Mouse (Mus musculus): Measurements from ENCODE around the gene Slc31a2. TPM values are rescaled to one million over a fixed set of nuclear protein-coding genes. Genes with fewer than 3 reads are reported as not detected.
A peak's percentile ranks its signal among the peaks of the same experiment; 100 is the strongest.
"Not testable (repeated sequence)": the region's sequence is repeated elsewhere in the genome, so short reads cannot be mapped to it uniquely, and the experiment has no call there.

Slc31a2 gene
- polyA plus RNA-seq, 1 experiment from 2014 or later = 28.0 TPM

DNA sequence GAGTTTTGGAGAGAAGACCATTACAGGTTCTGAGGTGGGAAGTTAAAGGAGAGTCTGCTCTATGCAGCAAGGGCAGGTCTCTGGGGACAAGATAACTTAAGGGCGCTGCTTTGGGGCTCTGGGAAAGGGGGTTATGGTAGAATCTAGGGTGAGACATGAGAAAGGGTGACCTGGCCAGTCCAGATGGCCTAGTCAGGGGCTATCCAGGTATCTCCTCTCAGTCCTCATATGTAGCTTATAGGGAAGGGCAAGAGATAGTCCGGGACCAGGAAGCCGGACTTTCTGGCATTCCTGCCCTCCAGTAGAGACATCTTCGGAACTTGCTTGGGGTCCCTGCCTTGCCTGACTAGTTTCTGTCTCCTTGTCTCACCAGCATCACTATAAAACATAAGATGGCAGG is 10.6 kb upstream of the Slc31a2 start:
- no peaks in the 10 kb centered on the region for H3K27me3 ChIP-seq (ENCODE audit: control insufficient read depth, insufficient read depth, low read length)
- H3K9ac ChIP-seq (ENCODE audit: low read length) = no peak overlapping the region
- no peaks in the 10 kb centered on the region for H3K4me1 ChIP-seq (ENCODE audit: control insufficient read depth, insufficient read depth, low read length)
- no peak for ATAC-seq (ENCODE audit: insufficient read depth, low FRiP score)
- no peaks in the 10 kb centered on the region for H3K36me3 ChIP-seq (ENCODE audit: control insufficient read depth, insufficient read depth, low read length)
- no peaks in the 10 kb centered on the region for H3K9me3 ChIP-seq (replicated peaks; ENCODE audit: control insufficient read depth, low read length)
- H3K27ac ChIP-seq (ENCODE audit: low read length) = no peak overlapping the region
- 89% methylated on average over 4 of the region's 4 CpGs for WGBS
- no peak overlapping the region for H3K4me2 ChIP-seq (ENCODE audit: low read depth, low read length)
- H3K4me3 ChIP-seq (replicated peaks; ENCODE audit: low read length) = no peak overlapping the region

- Histone ChIP-seq H3K4me1 (ENCODE audit: control insufficient read depth, insufficient read depth, low read length) (no peaks in the 10 kb centered on the region), H3K36me3 (ENCODE audit: control insufficient read depth, insufficient read depth, low read length) (no peaks in the 10 kb centered on the region), H3K4me2 (ENCODE audit: low read depth, low read length) (no peak overlapping the region), H3K9ac (ENCODE audit: low read length) (no peak overlapping the region), H3K9me3 (replicated peaks; ENCODE audit: control insufficient read depth, low read length) (no peaks in the 10 kb centered on the region), H3K27me3 (ENCODE audit: control insufficient read depth, insufficient read depth, low read length) (no peaks in the 10 kb centered on the region), H3K27ac (ENCODE audit: low read length) (no peak overlapping the region), H3K4me3 (replicated peaks; ENCODE audit: low read length) (no peak overlapping the region)
- ATAC-seq (ENCODE audit: insufficient read depth, low FRiP score) = no peak
- WGBS = 58% methylated on average over 8 of the region's 8 CpGs
Observed at GRCm38 (mm10) chr4:62254551-62254950, 7.8 kb upstream of the Slc31a2 start.

DNA sequence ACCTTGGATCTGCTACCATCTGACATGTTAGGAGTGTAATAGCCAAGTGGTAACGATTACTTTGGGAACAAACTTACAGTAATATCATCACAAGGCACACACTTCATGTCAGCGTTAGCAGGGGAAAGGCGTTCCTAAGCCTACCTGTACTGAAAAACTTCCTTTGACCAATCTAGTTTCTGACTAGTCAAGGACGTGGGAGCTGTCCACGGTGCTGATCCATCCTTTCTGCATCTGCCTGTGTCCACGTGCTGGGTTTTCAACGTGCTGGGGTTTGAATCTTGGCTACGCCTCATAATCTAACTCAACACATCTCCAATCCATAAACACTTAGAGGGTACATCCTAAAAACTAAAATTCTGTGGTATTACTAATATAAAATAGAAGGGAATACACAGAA is 5.4 kb upstream of the Slc31a2 start:
- no peaks in the 10 kb centered on the region for H3K36me3 ChIP-seq (ENCODE audit: control insufficient read depth, insufficient read depth, low read length)
- no peak overlapping the region for H3K9ac ChIP-seq (ENCODE audit: low read length)
- no peak overlapping the region for H3K4me3 ChIP-seq (replicated peaks; ENCODE audit: low read length)
- ATAC-seq (ENCODE audit: insufficient read depth, low FRiP score) = no peak
- no peaks in the 10 kb centered on the region for H3K9me3 ChIP-seq (replicated peaks; ENCODE audit: control insufficient read depth, low read length)
- 19% methylated on average over 8 of the region's 8 CpGs for WGBS
- no peak overlapping the region for H3K27ac ChIP-seq (ENCODE audit: low read length)
- H3K4me1 ChIP-seq (ENCODE audit: control insufficient read depth, insufficient read depth, low read length) = no peaks in the 10 kb centered on the region
- no peaks in the 10 kb centered on the region for H3K27me3 ChIP-seq (ENCODE audit: control insufficient read depth, insufficient read depth, low read length)
- H3K4me2 ChIP-seq (ENCODE audit: low read depth, low read length) = no peak overlapping the region

- no peak overlapping the region for H3K27ac ChIP-seq (ENCODE audit: low read length)
- no peaks in the 10 kb centered on the region for H3K9me3 ChIP-seq (replicated peaks; ENCODE audit: control insufficient read depth, low read length)
- ATAC-seq (ENCODE audit: insufficient read depth, low FRiP score) = no peak
- H3K4me1 ChIP-seq (ENCODE audit: control insufficient read depth, insufficient read depth, low read length) = no peaks in the 10 kb centered on the region
- H3K36me3 ChIP-seq (ENCODE audit: control insufficient read depth, insufficient read depth, low read length) = no peaks in the 10 kb centered on the region
- no peaks in the 10 kb centered on the region for H3K27me3 ChIP-seq (ENCODE audit: control insufficient read depth, insufficient read depth, low read length)
- WGBS = 33% methylated on average over 7 of the region's 7 CpGs
- no peak overlapping the region for H3K4me3 ChIP-seq (replicated peaks; ENCODE audit: low read length)
- no peak overlapping the region for H3K4me2 ChIP-seq (ENCODE audit: low read depth, low read length)
- H3K9ac ChIP-seq (ENCODE audit: low read length) = no peak overlapping the region
Observed at GRCm38 (mm10) chr4:62263133-62263844, 927 bp downstream of the Slc31a2 start.

- Histone ChIP-seq H3K4me2 (ENCODE audit: low read depth, low read length) (no peak overlapping the region), H3K9me3 (replicated peaks; ENCODE audit: control insufficient read depth, low read length) (no peaks in the 10 kb centered on the region), H3K36me3 (ENCODE audit: control insufficient read depth, insufficient read depth, low read length) (no peaks in the 10 kb centered on the region), H3K9ac (ENCODE audit: low read length) (no peak overlapping the region), H3K4me1 (ENCODE audit: control insufficient read depth, insufficient read depth, low read length) (no peaks in the 10 kb centered on the region), H3K4me3 (replicated peaks; ENCODE audit: low read length) (no peak overlapping the region), H3K27ac (ENCODE audit: low read length) (no peak overlapping the region), H3K27me3 (ENCODE audit: control insufficient read depth, insufficient read depth, low read length) (no peaks in the 10 kb centered on the region)
- ATAC-seq (ENCODE audit: insufficient read depth, low FRiP score) = peak; percentile 82
- 61% methylated on average over 10 of the region's 10 CpGs for WGBS
Observed at GRCm38 (mm10) chr4:62265154-62265836, 2.9 kb downstream of the Slc31a2 start.

DNA sequence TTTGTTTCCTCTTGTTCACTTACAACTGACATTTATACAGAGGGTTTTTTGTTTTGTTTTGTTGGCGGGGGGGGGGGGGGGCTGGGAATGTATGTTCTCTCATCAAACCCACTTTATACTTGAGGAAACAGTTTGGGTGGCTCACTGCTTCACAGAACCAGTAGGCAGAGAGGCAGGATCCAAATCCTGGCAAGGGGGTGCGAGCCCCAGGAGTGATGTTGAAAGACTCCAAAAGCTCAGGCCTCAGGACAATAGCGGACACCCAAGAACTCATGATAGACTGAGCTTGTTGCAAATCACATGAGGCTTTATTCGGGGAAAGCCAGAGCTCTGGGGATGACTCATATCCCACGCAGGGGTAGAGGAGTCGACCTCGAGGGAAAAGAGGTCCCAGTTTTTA is 3.7 kb downstream of the Slc31a2 start:
- H3K9me3 ChIP-seq (replicated peaks; ENCODE audit: control insufficient read depth, low read length); H3K27me3 ChIP-seq (ENCODE audit: control insufficient read depth, insufficient read depth, low read length); H3K36me3 ChIP-seq (ENCODE audit: control insufficient read depth, insufficient read depth, low read length); H3K4me3 ChIP-seq (replicated peaks; ENCODE audit: low read length); ATAC-seq (ENCODE audit: insufficient read depth, low FRiP score); H3K4me2 ChIP-seq (ENCODE audit: low read depth, low read length); H3K27ac ChIP-seq (ENCODE audit: low read length); H3K9ac ChIP-seq (ENCODE audit: low read length); H3K4me1 ChIP-seq (ENCODE audit: control insufficient read depth, insufficient read depth, low read length): not testable (repeated sequence)
- 77% methylated on average over 7 of the region's 7 CpGs for WGBS

- H3K9me3 ChIP-seq (replicated peaks; ENCODE audit: control insufficient read depth, low read length) = no peaks in the 10 kb centered on the region
- H3K4me1 ChIP-seq (ENCODE audit: control insufficient read depth, insufficient read depth, low read length) = no peaks in the 10 kb centered on the region
- no peak overlapping the region for H3K4me2 ChIP-seq (ENCODE audit: low read depth, low read length)
- no peaks in the 10 kb centered on the region for H3K36me3 ChIP-seq (ENCODE audit: control insufficient read depth, insufficient read depth, low read length)
- H3K9ac ChIP-seq (ENCODE audit: low read length) = no peak overlapping the region
- no peaks in the 10 kb centered on the region for H3K27me3 ChIP-seq (ENCODE audit: control insufficient read depth, insufficient read depth, low read length)
- no peak overlapping the region for H3K27ac ChIP-seq (ENCODE audit: low read length)
- ATAC-seq (ENCODE audit: insufficient read depth, low FRiP score) = no peak; the same call in 1 of the 2 replicates
- H3K4me3 ChIP-seq (replicated peaks; ENCODE audit: low read length) = no peak overlapping the region
- WGBS = 76% methylated on average over 10 of the region's 10 CpGs
Observed at GRCm38 (mm10) chr4:62267101-62267500, 4.7 kb downstream of the Slc31a2 start.

GRCm38 (mm10) chr4:62272696-62273095 is 10.3 kb downstream of the Slc31a2 start:
- no peak for ATAC-seq (ENCODE audit: insufficient read depth, low FRiP score)
- no peak overlapping the region for H3K27ac ChIP-seq (ENCODE audit: low read length)
- WGBS = 85% methylated on average over 10 of the region's 10 CpGs
- H3K4me3 ChIP-seq (replicated peaks; ENCODE audit: low read length) = no peak overlapping the region
- no peaks in the 10 kb centered on the region for H3K36me3 ChIP-seq (ENCODE audit: control insufficient read depth, insufficient read depth, low read length)
- no peak overlapping the region for H3K4me2 ChIP-seq (ENCODE audit: low read depth, low read length)
- no peak overlapping the region for H3K9ac ChIP-seq (ENCODE audit: low read length)
- 0 out of 2 replicates have a peak, but pooled peaks cover 3% of the 10 kb centered on the region for H3K4me1 ChIP-seq (ENCODE audit: control insufficient read depth, insufficient read depth, low read length)
- H3K9me3 ChIP-seq (replicated peaks; ENCODE audit: control insufficient read depth, low read length) = no peaks in the 10 kb centered on the region
- H3K27me3 ChIP-seq (ENCODE audit: control insufficient read depth, insufficient read depth, low read length) = no peaks in the 10 kb centered on the region

DNA sequence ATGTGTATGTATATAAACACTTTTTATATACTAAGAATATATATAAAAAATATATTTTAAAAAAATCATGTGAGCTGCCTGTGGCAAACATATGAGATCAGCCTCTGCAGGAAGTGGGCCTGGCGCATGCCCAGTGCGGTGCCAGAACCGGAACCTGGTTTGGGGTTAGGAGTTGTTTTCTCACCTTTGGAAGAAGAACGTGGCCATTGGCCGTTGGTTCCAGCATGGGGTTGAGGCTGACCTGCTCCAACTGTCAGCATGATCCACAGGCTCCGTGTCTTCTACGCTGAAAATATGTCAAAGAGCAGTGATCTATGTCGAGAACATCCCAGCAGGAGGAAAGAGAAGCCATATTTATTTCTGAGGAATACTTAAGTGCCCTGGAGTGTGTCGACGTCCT is 11.6 kb downstream of the Slc31a2 start:
- 0 out of 2 replicates have a peak, but pooled peaks cover 3% of the 10 kb centered on the region for H3K4me1 ChIP-seq (ENCODE audit: control insufficient read depth, insufficient read depth, low read length)
- 83% methylated on average over 10 of the region's 10 CpGs for WGBS
- no peak overlapping the region for H3K27ac ChIP-seq (ENCODE audit: low read length)
- H3K36me3 ChIP-seq (ENCODE audit: control insufficient read depth, insufficient read depth, low read length) = no peaks in the 10 kb centered on the region
- H3K27me3 ChIP-seq (ENCODE audit: control insufficient read depth, insufficient read depth, low read length) = no peaks in the 10 kb centered on the region
- H3K4me2 ChIP-seq (ENCODE audit: low read depth, low read length) = no peak overlapping the region
- H3K9ac ChIP-seq (ENCODE audit: low read length) = no peak overlapping the region
- H3K9me3 ChIP-seq (replicated peaks; ENCODE audit: control insufficient read depth, low read length) = no peaks in the 10 kb centered on the region
- no peak overlapping the region for H3K4me3 ChIP-seq (replicated peaks; ENCODE audit: low read length)
- no peak for ATAC-seq (ENCODE audit: insufficient read depth, low FRiP score)
